In the genomic region with DNA sequence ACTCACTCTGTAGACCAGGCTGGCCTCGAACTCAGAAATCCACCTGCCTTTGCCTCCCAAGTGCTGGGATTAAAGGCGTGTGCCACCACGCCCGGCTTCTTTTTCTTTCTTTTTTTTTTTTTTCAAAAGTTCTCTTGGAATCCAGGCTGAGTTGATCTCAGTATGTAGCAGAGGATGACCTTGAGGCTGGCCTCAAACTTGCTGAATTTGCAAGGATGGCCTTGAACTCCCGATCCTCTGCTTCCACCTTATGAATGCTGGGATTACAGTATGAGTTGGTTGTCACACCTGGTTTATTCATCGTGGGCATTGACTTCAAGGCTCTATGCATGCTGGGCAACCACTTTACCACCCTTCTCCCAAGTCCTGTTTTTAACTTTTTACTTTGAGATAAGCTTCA, we compare ENCODE assay signal across 20 mouse cellular contexts. TPM values are rescaled to one million over a fixed set of nuclear protein-coding genes. Genes with fewer than 3 reads are reported as not detected.
"Had no signal": no experiment of that assay in that cellular context is flagged by ENCODE, and none has a peak within 500 bp of the region (broad histone marks: within the 10 kb centered on the region; RNA-seq: fewer than 3 reads in every experiment).

No protein-coding gene starts in this region.

- H3K27ac ChIP-seq: kidney, embryonic 15.5 days; left cerebral cortex, adult 2 months; limb, embryonic 10.5 days; liver, embryonic 12.5 days; lung, embryonic 15.5 days; midbrain, embryonic 12.5 days; neural tube, embryonic 13.5 days; stomach, embryonic 15.5 days had no signal

- H3K36me3 ChIP-seq: kidney, embryonic 15.5 days; limb, embryonic 10.5 days; liver, embryonic 12.5 days; lung, embryonic 15.5 days; midbrain, embryonic 12.5 days; neural tube, embryonic 13.5 days; stomach, embryonic 15.5 days had no signal

- H3K9ac ChIP-seq: kidney, embryonic 15.5 days; liver, embryonic 12.5 days; lung, embryonic 15.5 days; midbrain, embryonic 12.5 days; neural tube, embryonic 13.5 days; stomach, embryonic 15.5 days had no signal

- DNase-seq: kidney, adult 2 months; kidney, postnatal 14 days; lung, postnatal 14 days; retina, postnatal 1 day; right cerebral cortex, postnatal 14 days had no signal

- ATAC-seq: liver, embryonic 12.5 days; midbrain, embryonic 16.5 days had no signal

- H3K4me2 ChIP-seq: kidney, embryonic 15.5 days; liver, embryonic 12.5 days; lung, embryonic 15.5 days; midbrain, embryonic 12.5 days; neural tube, embryonic 13.5 days; stomach, embryonic 15.5 days had no signal

- H3K4me1 ChIP-seq: limb, embryonic 10.5 days; midbrain, embryonic 12.5 days; neural tube, embryonic 13.5 days; stomach, embryonic 15.5 days had no signal

- H3K9me3 ChIP-seq: kidney, embryonic 15.5 days; limb, embryonic 10.5 days; liver, embryonic 12.5 days; lung, embryonic 15.5 days; midbrain, embryonic 12.5 days; neural tube, embryonic 13.5 days; stomach, embryonic 15.5 days had no signal

- H3K4me3 ChIP-seq: kidney, embryonic 15.5 days; left cerebral cortex, adult 2 months; limb, embryonic 10.5 days; liver, embryonic 12.5 days; lung, embryonic 15.5 days; midbrain, embryonic 12.5 days; neural tube, embryonic 13.5 days; stomach, embryonic 15.5 days had no signal

- H3K27me3 ChIP-seq: kidney, embryonic 15.5 days; liver, embryonic 12.5 days; lung, embryonic 15.5 days; midbrain, embryonic 12.5 days; neural tube, embryonic 13.5 days; stomach, embryonic 15.5 days had no signal

RNA-seq across cellular contexts. Expression of gene Scgb1a1, which starts 47.1 kb away (rescaled TPM):
- total RNA-seq: layer of hippocampus, adult 8-10 months; layer of hippocampus, postnatal 14 days; left cerebral cortex, adult 2 months; left cerebral cortex, postnatal 14 days; megakaryocyte-erythroid progenitor cell, adult 5-6 weeks had no signal
- polyA plus RNA-seq: kidney, embryonic 15.5 days; limb, embryonic 10.5 days; limb, embryonic 14.5 days; liver, embryonic 12.5 days; liver, embryonic 16.5 days; midbrain, embryonic 12.5 days; midbrain, embryonic 16.5 days; neural tube, embryonic 13.5 days; stomach, embryonic 15.5 days had no signal
